Mouse (Mus musculus): ENCODE measurements around the gene Gpatch4.
A peak's percentile ranks its signal among the peaks of the same experiment; 100 is the strongest.

GRCm38 (mm10) chr3:88005822-88006786 is 36.8 kb upstream of the Gpatch4 start:
- peak; percentile 99 for TF ChIP-seq CTCF (conservative IDR thresholded peaks at IDR 0.05; ENCODE audit: low read length)
- TF ChIP-seq POU5F1 (IDR thresholded peaks at IDR 0.05; ENCODE audit: borderline replicate concordance, low read length): no peak

All from E14TG2a.4 (cell line).